Mouse (Mus musculus) liver, adult (tissue): ENCODE results near the gene Rad9a.

Experiments
- GATA4 ChIP-seq: IDR thresholded peaks from 2 replicates; pipeline ENCODE4 v1.6.1; 2014; ENCODE audit warnings: mild to moderate bottlenecking, low read length; ENCODE audit not compliant: insufficient replicate concordance

The Rad9a gene

DNA sequence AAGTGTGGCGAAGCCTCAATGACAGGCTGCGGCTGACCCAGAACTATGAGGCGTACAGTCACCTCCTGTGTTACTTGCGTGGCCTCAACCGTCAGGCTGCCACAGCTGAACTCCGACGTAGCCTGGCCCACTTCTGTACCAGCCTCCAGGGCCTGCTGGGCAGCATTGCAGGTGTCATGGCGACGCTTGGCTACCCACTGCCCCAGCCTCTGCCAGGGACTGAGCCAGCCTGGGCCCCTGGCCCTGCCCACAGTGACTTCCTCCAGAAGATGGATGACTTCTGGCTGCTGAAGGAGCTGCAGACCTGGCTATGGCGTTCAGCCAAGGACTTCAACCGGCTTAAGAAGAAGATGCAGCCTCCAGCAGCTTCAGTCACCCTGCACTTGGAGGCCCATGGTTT lies 20.7 kb upstream of the Rad9a start:
- TF ChIP-seq GATA4 = no peak

- TF ChIP-seq GATA4 = no peak
Observed at GRCm38 (mm10) chr19:4220957-4221743, 19.7 kb upstream of the Rad9a start.

DNA sequence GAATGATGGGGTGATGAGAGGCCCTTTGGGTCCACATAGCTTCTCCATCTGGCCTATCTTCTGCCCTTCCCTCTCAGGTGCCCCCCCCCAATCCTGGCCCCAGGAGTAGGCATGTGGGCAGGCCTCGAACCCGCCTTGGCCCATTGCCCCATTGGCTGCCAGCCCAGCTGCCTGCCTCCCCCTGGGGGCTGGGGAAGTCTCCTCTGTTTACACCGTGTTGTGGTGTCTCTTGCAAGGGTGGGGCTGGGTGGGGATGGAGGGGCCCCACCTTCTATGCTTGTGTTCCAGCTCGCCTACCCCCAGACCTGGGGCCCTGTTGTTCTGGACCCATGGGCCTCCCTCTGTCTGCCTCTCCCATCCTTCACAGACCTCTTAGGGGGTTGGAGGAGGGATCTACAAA lies 19.0 kb upstream of the Rad9a start:
- no peak for TF ChIP-seq GATA4

DNA sequence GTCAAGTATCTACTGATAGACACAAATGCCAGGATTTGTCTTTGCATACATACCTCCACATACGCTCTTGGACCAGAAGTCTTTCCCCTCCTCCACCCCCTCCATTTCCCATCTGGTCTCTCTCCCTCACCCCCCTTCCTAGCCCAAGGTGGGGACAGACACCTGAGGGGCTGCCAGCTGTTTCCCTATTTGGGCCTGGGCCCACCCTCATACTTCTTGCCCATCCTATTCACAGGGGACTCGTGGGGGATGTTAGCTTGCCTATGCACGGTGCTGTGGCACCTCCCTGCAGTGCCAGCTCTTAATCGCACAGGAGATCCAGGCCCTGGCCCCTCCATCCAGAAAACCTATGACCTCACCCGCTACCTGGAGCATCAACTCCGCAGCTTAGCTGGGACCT lies 18.5 kb upstream of the Rad9a start:
- no peak for TF ChIP-seq GATA4

DNA sequence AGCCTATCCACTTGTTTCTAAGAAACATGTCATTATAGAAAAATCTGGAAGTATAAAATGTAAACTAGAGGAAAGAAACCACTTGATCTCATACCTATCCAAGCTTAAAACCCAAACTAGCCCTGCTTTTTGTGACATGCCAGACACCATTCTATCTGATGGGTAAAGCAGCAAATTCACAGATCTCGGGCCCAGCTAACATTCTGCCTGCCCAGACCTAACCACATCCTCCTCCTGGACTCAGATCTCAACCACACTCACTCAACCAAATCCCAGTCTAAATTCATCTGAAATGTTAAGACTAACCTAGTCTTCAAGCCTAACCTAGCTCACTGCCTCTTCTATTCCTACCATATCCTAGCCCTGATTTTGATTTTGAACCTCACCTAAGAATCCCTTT lies 17.3 kb upstream of the Rad9a start:
- TF ChIP-seq GATA4 = no peak

DNA sequence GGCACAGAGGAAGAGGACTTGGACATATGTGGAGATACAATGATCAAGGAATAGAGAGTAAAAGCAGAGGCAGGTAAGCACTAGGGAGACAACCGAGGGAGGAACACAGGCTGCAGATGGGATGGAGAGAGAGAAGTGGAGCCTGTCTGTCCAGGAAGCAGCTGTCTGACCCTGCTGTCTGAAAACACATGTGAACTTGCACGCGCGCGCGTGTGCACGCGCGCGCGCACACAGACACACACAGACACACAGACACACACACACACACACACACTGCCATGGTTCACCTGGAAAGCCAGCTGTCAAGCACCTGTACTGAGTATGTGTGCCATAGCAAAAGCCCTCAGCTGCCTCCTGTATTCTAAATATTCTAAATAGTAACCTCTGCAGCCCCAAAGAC lies 16.8 kb upstream of the Rad9a start:
- no peak for TF ChIP-seq GATA4

GRCm38 (mm10) chr19:4217855-4218254 lies 16.4 kb upstream of the Rad9a start:
- no peak for TF ChIP-seq GATA4

DNA sequence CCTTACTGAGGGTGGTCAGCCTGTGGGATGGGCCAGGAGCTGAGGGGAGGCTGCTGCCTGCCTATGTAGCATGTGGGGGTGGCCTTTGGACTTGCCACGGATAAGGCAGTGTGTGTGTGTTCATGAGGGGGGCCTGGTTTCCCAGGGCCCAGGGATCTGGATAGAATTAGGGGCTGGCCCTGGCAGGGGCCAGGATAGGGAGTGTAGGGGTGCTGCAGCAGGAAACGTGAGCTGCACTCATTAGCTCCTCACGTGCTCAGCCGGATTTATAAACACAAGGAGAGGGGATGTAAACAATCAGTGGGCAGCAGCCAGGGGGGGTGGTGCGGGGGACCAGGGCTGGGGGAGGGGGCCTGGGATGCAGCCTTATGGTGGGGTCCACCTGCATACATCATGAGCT lies 15.7 kb upstream of the Rad9a start:
- no peak for TF ChIP-seq GATA4

GRCm38 (mm10) chr19:4216041-4216685 lies 14.7 kb upstream of the Rad9a start:
- TF ChIP-seq GATA4 = no peak

GRCm38 (mm10) chr19:4215451-4215840 lies 14.0 kb upstream of the Rad9a start:
- TF ChIP-seq GATA4 = no peak

DNA sequence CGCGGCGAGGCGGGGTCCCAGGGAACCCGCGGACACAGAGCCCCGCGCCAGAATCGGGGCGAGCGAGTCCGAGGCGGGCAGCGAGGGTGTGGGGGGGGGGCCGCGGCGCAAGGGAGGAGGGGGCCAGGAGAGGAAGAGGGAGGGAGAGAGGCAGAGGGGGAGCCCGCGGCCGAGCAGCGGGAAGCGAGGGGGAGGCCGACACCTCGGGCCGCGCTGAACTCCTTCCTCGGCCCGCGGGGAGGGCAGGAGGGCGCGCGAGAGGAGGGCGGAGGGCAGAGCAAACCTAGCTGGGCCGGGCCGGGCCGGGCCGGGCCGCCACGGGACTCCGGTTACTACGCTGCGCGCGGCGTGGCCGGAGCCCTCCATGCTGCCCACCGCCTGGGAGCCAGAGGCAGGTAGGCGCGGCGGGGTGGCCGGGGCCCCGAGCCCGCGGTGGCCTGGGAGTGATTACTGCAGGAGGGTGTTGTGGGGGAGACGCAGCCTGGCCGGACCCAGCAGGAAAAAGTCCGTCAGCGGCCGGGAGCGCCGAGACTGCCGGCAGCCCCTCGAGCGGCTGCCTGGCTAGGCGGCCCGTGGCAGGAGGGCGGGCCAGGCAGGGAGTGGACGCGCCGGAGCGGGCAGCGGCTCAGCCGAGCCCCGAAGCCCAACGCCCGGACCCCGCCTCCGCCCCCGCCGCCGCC lies 13.4 kb upstream of the Rad9a start:
- no peak for TF ChIP-seq GATA4

DNA sequence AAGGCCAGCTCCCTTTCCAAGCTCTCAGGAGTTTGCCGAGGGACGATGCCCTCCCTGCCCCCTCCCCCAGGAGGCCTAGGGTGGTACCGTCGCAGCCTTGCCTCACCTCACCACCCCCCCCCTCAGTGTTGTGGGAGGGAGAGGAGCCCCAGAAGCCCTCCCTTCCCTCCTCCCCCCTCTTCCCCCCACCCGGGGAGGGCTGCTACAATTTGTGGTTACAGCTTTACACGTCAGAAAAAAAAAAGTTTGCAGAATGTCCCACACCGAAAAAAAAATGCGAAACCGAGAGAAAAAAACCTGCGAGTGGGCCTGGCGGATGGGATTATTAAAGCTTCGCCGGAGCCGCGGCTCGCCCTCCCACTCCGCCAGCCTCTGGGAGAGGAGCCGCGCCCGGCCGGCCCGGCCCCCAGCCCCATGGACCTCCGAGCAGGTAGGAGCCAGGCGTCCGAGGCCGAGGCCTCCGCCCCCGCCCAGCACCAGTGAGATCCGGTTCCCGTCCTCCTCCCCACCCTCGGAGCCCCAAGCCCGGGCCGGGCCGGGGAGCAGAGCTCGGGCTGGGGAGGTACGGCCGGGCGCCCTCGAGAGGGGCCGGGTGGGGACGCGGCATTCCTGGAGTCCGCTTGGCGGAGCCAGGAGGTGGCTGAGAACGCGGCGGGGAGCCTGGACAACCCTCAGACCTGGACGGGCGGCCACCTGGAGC lies 12.8 kb upstream of the Rad9a start, which contains the start of the genes Clcf1 and AC109138.7:
Gene Clcf1 (plus strand): TSS at position 168 of the 700 bp plus-strand sequence.
Gene AC109138.7 (plus strand): TSS at position 287 of the 700 bp plus-strand sequence.
- no peak for TF ChIP-seq GATA4

GRCm38 (mm10) chr19:4213524-4213974 lies 12.1 kb upstream of the Rad9a start:
- no peak for TF ChIP-seq GATA4

DNA sequence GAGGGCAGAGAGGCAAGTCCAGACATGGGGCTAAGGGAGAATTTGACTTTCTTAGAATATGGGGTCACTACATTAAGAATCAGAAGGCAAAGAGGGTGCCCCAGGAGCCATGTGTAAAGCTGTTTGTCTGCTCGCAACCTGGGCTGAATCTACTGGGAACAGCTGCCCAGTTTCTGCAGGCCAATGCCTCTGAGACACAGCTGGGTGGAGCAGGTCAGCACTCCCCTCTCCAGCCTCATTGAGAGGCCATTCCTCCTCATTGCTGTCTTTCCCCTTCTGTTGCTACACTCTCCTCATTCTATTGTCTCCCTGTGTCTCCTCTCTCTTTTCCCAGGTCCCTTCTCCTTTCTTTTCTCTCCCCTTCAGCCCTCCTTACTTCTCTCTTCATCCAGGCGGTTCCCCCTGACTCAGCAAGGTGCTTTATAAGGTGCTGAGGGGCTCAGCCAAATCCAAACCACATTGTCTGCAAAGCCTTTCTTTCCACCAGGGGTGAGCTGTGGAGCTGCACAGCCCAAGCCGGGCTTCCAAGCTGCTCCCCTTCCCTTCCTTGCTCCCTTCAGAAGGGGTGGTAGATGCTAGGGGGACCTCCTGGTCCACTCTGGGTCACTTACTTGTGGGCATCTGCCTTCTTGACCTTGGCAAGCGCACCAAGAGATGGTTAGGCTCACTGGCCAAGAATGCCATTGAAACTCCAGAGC lies 10.6 kb upstream of the Rad9a start:
- no peak for TF ChIP-seq GATA4

DNA sequence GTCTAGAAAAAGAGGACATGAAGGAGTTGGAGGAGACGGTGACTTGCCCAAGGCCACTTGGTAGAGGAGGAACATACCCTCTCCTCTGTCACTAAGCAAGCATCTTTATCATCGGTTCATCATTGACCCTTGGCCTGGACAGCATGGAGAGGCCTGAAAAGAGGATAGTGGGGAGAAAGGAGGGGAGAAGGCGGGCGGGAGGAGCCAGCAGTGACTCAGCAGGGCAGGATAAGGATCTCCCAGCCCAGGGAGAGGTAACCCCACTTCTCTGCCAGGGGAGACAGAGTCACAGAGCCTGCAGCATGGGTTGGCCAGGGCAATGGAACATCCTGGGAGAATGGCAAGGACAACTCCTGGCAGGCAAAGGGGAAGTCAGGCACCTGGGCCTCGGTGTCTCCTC lies 7.1 kb upstream of the Rad9a start:
- TF ChIP-seq GATA4 = no peak
